Mouse (Mus musculus): ENCODE data around the gene Mllt11.

The Mllt11 gene

DNA sequence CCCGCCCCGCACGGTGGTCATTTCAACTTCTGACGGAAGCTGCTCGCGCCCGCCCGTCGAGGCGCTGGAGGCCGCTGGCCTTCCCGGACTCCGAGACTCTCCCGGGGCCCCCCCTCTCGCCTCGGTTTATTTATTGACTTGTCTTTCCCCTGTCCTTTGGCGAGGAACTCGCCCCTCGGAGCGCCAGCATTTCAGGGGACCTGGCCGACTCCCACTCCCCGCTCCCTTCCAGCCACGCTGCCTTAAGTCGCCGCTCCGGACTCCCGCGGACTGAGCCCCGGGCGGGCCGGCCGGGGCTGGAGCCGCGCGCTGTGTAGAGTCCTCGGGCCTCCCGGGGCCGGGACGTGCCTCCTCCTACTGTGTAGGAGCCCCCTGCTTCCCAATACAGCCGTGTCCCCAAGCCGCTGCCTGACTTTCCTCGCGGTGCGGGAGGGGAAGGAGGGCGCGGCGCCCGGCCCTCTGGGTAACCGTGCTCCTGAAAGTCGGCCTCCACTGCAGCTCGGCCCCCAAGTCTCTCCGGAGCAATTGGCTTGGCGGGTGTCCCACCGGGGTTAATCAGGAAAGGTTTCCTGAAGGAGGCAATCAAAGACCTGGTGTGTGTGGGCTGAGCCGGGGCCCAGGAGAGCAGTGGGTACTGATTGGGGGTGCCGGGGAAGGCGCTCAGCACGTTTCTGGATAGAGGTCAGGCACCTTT is 58.6 kb downstream of the Mllt11 start:
- no peak for DNase-seq (ENCODE audit: low read depth, low spot score)

DNA sequence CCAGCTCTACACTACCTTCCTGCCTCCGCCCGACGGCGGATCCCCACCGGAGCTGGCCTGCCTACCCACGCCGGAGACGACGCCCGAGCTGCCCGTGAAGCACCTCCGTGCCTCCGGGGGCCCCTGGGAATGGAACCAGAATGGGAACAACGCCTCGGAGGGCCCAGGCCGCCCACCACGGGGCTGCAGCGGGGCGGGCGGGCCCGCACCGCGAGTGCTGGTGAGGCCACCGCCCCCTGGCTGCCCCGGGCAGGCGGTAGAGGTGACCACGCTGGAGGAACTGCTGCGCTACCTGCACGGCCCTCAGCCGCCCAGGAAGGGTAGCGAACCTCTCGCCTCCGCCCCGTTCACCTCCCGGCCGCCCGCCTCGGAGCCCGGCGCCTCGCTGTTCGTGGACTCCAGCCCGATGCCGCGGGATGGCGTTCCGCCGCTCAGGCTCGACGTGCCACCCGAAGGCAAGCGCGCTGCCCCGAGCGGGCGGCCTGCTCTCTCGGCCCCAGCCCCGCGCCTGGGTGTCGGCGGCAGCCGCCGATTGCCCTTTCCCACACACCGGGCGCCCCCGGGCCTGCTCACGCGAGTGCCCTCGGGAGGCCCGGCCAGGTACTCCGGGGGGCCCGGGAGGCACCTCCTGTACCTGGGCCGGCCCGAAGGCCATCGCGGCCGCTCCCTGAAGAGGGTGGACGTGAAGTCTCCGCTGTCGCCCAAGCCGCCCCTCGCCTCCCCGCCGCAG is 59.3 kb downstream of the Mllt11 start:
- DNase-seq (ENCODE audit: low read depth, low spot score) = no peak

DNA sequence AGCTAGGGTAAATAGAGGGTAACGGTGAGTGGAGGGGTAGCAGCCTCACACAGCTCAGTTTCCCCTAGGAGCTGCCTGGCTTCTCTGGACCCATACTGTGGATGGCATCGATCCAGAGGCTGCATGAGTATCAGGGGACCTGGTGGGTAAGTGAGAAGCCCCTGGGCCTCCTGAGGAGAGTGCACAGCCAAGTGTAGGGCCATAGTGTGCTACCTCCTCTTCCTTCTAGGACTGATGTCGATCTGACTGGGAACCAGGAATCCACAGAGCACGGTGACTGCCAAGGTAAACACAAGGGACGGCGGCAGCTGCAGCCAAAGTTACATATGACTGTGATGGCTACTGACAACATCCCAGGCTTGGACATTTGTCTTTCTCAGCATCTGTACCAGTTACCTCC is 60.9 kb downstream of the Mllt11 start:
- DNase-seq (ENCODE audit: low read depth, low spot score) = no peak

DNA sequence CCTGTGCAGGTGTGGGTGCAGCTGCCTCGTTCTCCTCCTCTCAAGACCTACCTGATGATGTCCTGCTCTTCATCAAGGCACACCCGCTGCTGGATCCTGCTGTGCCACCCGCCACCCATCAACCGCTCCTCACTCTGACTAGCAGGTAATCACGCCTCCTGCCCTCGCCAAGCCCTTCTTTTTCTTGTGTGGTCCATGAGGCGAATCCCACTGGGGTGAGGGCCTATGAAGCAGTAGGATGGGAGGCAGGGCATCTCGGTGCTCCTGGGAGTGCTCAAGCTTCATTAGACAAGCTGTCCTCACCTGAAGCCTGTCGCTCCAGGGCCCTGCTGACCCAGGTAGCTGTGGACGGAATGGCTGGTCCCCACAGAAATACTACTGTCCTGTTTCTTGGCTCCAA is 62.0 kb downstream of the Mllt11 start:
- no peak for DNase-seq (ENCODE audit: low read depth, low spot score)

Data from c-Kit-negative CD71-positive TER-119-positive erythroid progenitor cells, embryonic 14.5 days (primary cell).